Mouse (Mus musculus) kidney, postnatal 14 days (tissue): ENCODE data around the gene Car12.

ENCODE experiments used
- DNase-seq: peaks from one replicate; pipeline ENCODE4 v3.0.0; 2022; ENCODE audit warnings: mixed read lengths

Car12 gene

DNA sequence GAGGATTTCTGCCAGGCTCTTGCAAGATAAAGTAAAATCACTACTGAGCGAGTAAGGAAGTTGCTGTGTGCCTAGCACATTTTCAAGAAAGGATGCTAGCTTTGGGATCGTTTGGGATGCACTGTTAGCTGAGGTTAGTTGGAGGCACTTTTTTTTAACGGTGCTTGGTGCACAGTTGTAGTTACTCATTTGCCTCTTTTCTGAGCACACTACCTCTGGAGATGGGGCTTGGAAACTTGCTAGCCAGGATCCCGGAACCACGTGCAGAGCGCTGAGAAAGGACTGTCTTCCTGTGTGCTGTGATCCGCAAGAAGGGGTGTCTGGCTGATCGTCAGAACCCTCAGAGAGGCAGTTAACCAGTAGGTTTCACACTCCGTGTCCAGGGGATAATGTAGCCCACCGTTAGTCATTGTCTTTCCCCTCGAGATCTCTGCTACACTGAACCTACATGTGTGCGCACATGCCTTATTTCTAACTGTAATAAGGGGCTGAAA, 583 bp downstream of the Car12 start:
- DNase-seq = no peak

- peak; percentile 35 for DNase-seq
Measured at GRCm38 (mm10) chr9:66715361-66715760, 1.9 kb downstream of the Car12 start.

DNA sequence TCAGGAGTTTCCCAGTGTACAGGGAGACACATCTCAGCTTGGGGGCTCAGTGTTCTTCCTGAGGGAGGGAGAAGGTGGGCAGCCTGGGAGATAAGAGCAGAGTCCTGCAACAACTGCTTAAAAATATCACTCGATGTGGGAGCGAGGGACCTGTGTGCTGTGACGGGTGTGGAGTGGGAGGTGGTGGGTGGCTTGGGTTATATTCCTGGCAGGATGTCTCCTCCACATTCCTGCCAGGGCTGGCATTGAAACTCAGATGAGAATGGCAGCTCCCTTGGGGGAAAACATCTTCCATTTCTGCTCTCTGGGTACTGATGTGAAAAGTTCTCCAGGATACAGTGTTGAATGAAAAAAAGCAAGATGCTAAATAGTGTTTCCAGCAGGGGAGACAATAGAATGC, 3.0 kb downstream of the Car12 start:
- no peak for DNase-seq

GRCm38 (mm10) chr9:66720686-66721450, 7.4 kb downstream of the Car12 start:
- peak; percentile 69 for DNase-seq

GRCm38 (mm10) chr9:66722187-66722868, 8.8 kb downstream of the Car12 start:
- no peak for DNase-seq

DNA sequence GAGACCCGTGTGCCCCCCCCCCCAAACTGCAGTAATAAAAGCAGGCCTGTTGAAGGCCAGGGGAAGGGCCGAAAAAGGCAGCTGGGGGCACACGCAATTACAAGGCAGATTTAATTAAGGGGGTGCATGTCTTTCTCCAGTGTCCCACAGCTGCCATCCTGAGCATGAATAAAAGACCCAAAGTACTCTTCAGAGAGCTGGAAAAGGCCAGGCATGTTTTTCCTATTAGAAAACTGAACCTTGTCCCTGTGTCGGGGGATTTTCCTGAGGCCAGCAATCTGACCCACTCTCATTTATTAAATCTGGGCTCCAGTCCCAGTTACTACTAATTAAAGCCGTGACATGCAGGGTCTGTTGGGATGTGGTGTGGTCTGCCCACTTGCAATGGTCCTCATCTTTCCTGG, 9.4 kb downstream of the Car12 start:
- DNase-seq = peak; percentile 52

- no peak for DNase-seq
Measured at GRCm38 (mm10) chr9:66725591-66725990, 12.1 kb downstream of the Car12 start.

DNA sequence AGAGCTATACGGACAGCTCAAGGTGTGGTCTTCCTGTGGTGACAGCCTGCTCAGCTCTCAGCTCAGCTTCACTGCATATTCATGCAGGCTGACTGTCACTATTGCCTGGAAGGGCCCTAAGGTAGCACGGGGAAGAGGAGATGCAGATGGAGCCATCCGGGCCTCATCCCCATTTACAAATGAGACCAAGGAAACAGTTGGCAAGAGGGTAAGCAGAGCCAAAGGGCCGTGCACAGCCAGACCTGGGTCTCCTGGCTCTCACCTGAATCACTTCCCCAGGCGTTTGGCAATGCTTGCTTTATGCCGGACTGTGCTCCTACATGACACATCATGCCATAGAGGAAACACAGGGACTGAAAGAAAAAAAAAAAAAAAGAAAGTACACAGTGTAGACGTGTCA, 13.8 kb downstream of the Car12 start:
- no peak for DNase-seq

- no peak for DNase-seq
Measured at GRCm38 (mm10) chr9:66730556-66730955, 17.1 kb downstream of the Car12 start.

- no peak for DNase-seq
Measured at GRCm38 (mm10) chr9:66731284-66731683, 17.8 kb downstream of the Car12 start.

DNA sequence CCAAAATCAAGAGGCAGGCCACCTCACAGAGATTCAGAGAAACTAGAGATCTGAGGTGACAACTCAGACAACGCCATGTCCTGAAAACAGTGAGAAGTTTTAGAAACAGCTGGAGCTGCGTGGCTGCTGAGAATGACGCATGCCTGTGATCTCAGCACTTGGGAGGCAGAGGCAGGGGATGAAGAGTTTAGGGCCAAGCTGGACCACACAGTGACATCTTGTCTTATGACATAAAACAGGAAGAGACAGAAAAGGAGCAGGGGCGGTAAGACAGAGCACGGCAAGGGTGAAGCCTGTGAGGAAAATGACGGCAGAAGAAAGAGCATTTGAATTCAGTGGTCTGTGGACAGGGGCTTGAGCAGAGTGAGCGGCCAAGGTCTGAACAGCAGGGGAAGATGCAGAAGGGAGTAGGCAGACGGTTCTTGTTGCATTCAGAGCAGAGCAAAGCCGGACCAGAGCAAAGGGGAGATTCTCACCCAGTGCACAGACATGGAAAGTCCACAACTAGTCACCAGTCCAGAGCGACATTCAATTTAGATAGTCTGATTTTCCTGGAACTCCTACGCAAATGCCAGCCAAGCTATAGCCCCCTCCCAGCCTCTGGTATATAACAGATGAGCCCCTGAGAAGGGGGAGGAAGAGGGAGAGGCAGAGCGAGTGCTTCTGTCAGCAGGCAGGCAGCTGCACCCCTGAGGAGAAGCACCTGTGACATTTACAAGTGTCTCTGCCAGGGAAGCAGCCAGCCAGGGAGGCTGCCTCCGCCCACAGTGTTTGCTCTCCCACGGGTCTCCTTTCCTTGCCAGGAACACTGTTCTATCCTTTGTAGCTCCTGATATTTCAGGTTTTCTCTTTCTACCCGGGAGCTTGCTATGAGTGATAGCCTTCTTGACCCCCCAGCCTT, 19.6 kb downstream of the Car12 start:
- peak; percentile 54 for DNase-seq

- peak; percentile 58 for DNase-seq
Measured at GRCm38 (mm10) chr9:66734568-66734967, 21.1 kb downstream of the Car12 start.

DNA sequence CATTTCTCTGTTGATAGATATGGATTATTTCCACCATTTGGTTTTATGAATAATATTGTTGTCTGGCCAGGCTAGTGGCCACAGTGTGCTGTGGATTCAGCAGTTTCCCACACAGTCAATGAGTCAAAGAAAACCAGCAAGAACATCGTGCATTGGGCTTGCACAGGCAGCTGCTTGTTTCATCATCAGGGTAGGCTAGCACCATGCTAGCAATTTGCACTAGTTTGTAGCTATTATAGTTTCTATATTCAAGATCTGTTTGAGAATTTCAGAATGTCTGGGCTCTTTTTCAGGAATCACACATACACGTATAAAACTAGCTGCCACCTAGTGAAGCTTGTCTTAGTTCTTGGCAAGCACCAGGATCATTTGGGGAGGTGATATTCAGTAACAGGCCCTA, 21.6 kb downstream of the Car12 start:
- DNase-seq = no peak

GRCm38 (mm10) chr9:66736016-66736415, 22.5 kb downstream of the Car12 start:
- DNase-seq = no peak

- peak; percentile 87 for DNase-seq
Measured at GRCm38 (mm10) chr9:66736551-66736950, 23.1 kb downstream of the Car12 start.

GRCm38 (mm10) chr9:66739516-66739915, 26.0 kb downstream of the Car12 start:
- DNase-seq = no peak

DNA sequence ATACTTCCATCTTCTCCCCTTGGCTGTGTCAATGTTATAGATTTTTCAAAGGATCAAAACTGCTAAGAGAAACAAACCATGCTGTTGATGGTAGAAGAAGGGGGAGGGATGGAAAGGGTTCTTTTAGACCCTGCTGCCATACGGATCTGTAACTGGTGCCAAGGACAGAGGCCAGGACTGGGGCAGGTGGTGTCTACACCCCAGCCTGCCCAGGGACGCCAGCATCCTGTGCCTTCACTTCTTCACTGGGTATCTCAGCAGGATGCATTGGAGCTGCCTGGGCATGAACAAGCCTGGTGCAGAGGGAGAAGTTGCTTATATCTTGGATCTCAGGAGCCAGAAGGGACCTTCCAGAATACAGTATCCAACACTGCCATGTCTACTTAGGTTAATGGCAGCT, 31.0 kb downstream of the Car12 start:
- DNase-seq = no peak

GRCm38 (mm10) chr9:66748390-66748789, 34.9 kb downstream of the Car12 start:
- no peak for DNase-seq

DNA sequence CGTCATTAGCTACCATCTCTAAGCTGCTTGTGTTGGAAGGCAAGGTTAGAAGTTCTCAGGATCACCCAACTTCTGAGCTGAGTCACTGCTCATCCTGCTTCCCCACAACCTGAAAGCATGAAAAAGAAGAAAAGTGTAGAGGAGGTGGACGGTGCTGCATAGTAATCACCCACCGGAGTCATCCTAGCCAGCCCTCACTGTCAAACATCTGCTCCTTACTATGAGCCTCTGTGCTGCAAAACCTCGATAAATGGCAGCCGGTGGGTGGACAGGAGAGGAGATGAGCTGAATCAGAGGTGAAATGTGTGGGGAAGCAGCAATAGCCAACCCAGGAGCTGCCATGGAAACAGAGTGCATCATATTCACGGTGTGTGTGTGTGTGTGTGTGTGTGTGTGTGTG, 39.4 kb downstream of the Car12 start:
- no peak for DNase-seq

DNA sequence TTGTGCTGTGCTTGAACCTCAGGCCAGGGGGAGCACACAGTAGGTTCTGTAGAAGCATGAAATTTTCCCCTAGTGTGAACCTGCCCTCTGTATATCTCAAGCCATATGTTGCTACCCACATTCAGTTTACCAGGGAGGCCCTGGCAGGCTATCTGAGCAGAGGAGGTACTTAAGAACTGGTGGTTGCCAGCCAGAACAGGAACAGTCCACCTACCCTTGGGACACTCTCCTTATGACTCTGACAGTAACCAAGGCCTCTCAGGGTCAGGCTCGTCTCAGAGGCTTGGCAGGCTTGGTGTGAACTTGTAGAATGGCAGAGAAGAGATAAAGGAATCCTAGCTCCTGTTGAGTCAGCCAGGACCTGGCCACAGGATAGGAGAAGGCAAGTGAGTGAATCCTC, 47.5 kb downstream of the Car12 start:
- peak; percentile 21 for DNase-seq

GRCm38 (mm10) chr9:66768721-66769120, 55.2 kb downstream of the Car12 start:
- DNase-seq = peak; percentile 32

DNA sequence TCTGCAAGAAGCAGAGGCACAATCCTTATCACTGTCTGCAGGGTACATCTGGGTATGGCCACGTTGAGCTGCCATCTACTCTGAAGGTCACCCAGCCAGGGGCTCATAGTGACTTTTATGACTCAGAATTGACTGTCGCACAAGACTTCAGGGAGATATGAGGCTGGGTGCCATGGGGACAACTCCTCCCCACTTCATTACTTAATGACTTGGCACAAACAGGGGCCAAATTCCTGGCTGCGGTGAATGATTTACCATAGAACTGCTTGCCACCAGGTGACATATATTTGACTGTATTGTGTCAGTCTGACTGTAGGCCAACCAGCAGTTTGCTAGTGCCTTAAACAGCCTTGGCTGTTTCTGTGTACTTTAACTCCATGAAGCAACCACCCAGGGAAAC, 55.8 kb downstream of the Car12 start:
- DNase-seq = peak; percentile 86

DNA sequence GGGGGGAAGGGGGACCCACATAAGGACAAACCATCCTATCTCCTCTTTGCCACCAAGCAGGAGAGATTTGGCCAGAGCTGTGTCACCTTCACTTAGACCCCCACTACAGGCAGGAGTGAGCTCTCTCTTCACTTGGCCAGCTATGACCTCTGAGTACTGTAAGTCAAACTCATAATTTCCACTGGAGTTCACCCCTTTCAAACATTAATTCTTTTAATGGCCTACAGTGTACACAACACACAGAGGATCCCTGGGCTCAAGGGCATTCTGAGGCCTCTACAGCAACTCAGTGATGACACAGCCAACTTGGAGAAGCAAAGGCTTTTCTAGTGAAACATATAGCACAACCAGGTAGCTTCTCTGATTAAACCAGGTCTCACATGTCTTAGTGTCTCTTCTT, 57.2 kb downstream of the Car12 start:
- DNase-seq = peak; percentile 53
